Mouse (Mus musculus): ENCODE data around the gene Srxn1.

DNA sequence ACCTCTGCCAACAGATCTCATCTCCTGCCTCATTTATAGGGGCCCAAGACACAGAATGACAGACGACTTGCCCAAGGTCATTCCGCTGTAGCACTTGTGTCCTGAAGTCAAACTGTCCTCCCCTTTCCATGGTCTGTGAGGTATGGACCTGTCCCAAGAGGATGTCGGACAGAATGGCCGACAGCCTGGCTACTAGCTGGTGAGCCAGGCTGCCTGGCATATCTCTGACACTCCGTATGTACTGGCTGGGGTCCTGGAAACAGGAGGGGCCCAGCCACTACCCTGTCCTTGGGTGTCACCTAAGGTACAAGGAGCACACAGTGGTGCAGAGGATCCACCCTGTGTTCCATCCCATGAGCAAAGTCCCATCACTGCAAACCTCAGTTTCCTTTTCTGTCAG, 14.8 kb upstream of the Srxn1 start:
- no peak for TF ChIP-seq CTCF (IDR thresholded peaks at IDR 0.05; ENCODE audit: extremely low read depth, insufficient read depth, insufficient read length, insufficient replicate concordance)
- TF ChIP-seq POLR2A (IDR thresholded peaks at IDR 0.05; ENCODE audit: low read depth, low read length), result no peak

Data from spleen, adult 2 months (tissue).